Mouse (Mus musculus) limb, embryonic 15.5 days (tissue): ENCODE measurements around the gene Hoxb6. TPM values are rescaled to one million over a fixed set of nuclear protein-coding genes. Genes with fewer than 3 reads are reported as not detected.

Experiments used
- ATAC-seq: fragments of 200-750 bp; cut with Nextera tagmentation; 2 replicates; pipeline ENCODE4 v1.8.0; 2017; ENCODE audit warnings: low read depth, moderate TSS enrichment; ENCODE audit not compliant: insufficient number of reproducible peaks, low FRiP score, low TSS enrichment
- H3K27ac ChIP-seq: fragments of 300-500 bp; sonication (generic); 2 replicates; pipeline ENCODE4 v1.5.1; 2015; ENCODE audit warnings: moderate library complexity, mild to moderate bottlenecking, inconsistent platforms
- H3K27me3 ChIP-seq: fragments of 300-500 bp; sonication (generic); 2 replicates; pipeline ENCODE4 v1.6.1; 2015; ENCODE audit warnings: inconsistent platforms
- H3K36me3 ChIP-seq: fragments of 300-500 bp; sonication (generic); 2 replicates; pipeline ENCODE4 v1.6.1; 2015; ENCODE audit warnings: inconsistent platforms
- H3K4me1 ChIP-seq: fragments of 300-500 bp; sonication (generic); 2 replicates; pipeline ENCODE4 v1.6.1; 2015; ENCODE audit warnings: inconsistent platforms
- H3K4me2 ChIP-seq: fragments of 300-500 bp; sonication (generic); 2 replicates; pipeline ENCODE4 v1.6.1; 2015; ENCODE audit warnings: mild to moderate bottlenecking, inconsistent platforms
- H3K4me3 ChIP-seq: fragments of 300-500 bp; sonication (generic); 2 replicates; pipeline ENCODE4 v1.5.1; 2015; ENCODE audit warnings: mild to moderate bottlenecking, inconsistent platforms
- H3K9ac ChIP-seq: fragments of 300-500 bp; sonication (generic); 2 replicates; pipeline ENCODE4 v1.6.1; 2015; ENCODE audit warnings: inconsistent platforms
- H3K9me3 ChIP-seq: fragments of 300-500 bp; sonication (generic); 2 replicates; pipeline ENCODE4 v1.6.1; 2016; ENCODE audit warnings: inconsistent platforms
- WGBS: fragments of 180-500 bp; shearing (Covaris S2); methylation state at CpG from one replicate; pipeline ENCODE4 v1.1.7; 2015; 5-methylcytosine and 5-hydroxymethylcytosine counted together
- polyA plus RNA-seq: library from polyadenylated mRNA; unstranded; fragments of >200 nt; fragmentation: Nextera tagmentation; extraction: Ambion mirVana; gene quantifications from 2 replicates; pipeline ENCODE4 v1.2.1, GENCODE M21; 2015

The Hoxb6 gene
- polyA plus RNA-seq, 1 experiment from 2014 or later, result 0.55 TPM

GRCm38 (mm10) chr11:96290705-96291355, 1.4 kb upstream of the Hoxb6 start:
- 25% methylated on average over 17 of the region's 17 CpGs for WGBS
- Histone ChIP-seq H3K4me2 (no peak overlapping the region), H3K4me3 (no peak overlapping the region), H3K9ac (no peak overlapping the region), H3K4me1 (peaks cover 20% of the 10 kb centered on the region), H3K9me3 (no peaks in the 10 kb centered on the region), H3K27me3 (peaks cover 98% of the 10 kb centered on the region), H3K27ac (no peak overlapping the region), H3K36me3 (no peaks in the 10 kb centered on the region)
- no peak for ATAC-seq

- Histone ChIP-seq H3K4me3 (peak overlapping the region; percentile 28), H3K4me2 (no peak overlapping the region), H3K4me1 (peaks cover 14% of the 10 kb centered on the region; the same call in 1 of the 2 replicates), H3K9ac (no peak overlapping the region), H3K27me3 (peaks cover 98% of the 10 kb centered on the region), H3K9me3 (no peaks in the 10 kb centered on the region), H3K36me3 (no peaks in the 10 kb centered on the region), H3K27ac (no peak overlapping the region)
- ATAC-seq, result no peak
- 2% methylated on average over 12 of the region's 12 CpGs for WGBS
These were observed 457 bp downstream of the Hoxb6 start for GRCm38 (mm10) chr11:96292565-96293301.

GRCm38 (mm10) chr11:96293302-96293921, 1.1 kb downstream of the Hoxb6 start:
- H3K4me2 ChIP-seq, result no peak overlapping the region
- H3K9me3 ChIP-seq, result no peaks in the 10 kb centered on the region
- peaks cover 14% of the 10 kb centered on the region; the same call in 1 of the 2 replicates for H3K4me1 ChIP-seq
- no peak overlapping the region for H3K9ac ChIP-seq
- ATAC-seq, result no peak
- no peaks in the 10 kb centered on the region for H3K36me3 ChIP-seq
- H3K4me3 ChIP-seq, result peak overlapping the region; percentile 28
- peaks cover 98% of the 10 kb centered on the region for H3K27me3 ChIP-seq
- WGBS, result 4% methylated on average over 22 of the region's 22 CpGs
- H3K27ac ChIP-seq, result no peak overlapping the region

- H3K27ac ChIP-seq, result no peak overlapping the region
- H3K4me2 ChIP-seq, result peak overlapping the region; percentile 31
- ATAC-seq, result no peak
- H3K27me3 ChIP-seq, result peaks cover 99% of the 10 kb centered on the region
- under 1% methylated on average over 32 of the region's 32 CpGs for WGBS
- H3K4me1 ChIP-seq, result peaks cover 21% of the 10 kb centered on the region
- H3K4me3 ChIP-seq, result peak overlapping the region; percentile 18
- no peak overlapping the region for H3K9ac ChIP-seq
- no peaks in the 10 kb centered on the region for H3K36me3 ChIP-seq
- H3K9me3 ChIP-seq, result no peaks in the 10 kb centered on the region
These were observed 2.2 kb downstream of the Hoxb6 start for GRCm38 (mm10) chr11:96294245-96295091.

GRCm38 (mm10) chr11:96295092-96295835, 3.0 kb downstream of the Hoxb6 start:
- WGBS, result 1% methylated on average over 30 of the region's 30 CpGs
- Histone ChIP-seq H3K27me3 (peaks cover 99% of the 10 kb centered on the region), H3K9ac (no peak overlapping the region), H3K4me3 (peak overlapping the region; percentile 18; the same call in 1 of the 2 replicates), H3K36me3 (no peaks in the 10 kb centered on the region), H3K4me1 (peaks cover 21% of the 10 kb centered on the region), H3K9me3 (no peaks in the 10 kb centered on the region), H3K27ac (no peak overlapping the region), H3K4me2 (peak overlapping the region; percentile 31; the same call in 1 of the 2 replicates)
- no peak for ATAC-seq

DNA sequence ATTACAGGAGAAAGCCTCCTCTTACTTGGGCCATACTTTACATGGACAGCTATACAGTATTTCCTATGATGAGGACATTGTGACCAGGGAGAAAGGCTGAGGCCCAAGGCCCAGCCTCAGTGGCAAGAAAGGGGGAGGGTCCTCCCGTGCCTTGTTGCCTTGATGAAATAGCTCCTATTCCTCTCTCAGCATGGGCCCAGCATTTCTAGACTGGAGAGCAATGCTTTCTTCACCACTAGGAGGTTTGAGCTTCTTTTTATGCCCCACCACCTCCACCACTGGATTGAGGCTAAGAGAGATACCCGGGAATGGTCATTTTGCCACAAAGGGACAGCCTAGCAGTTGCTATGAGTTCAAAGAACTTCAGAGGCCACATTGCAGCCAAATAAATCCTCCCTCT, 4.7 kb downstream of the Hoxb6 start:
- no peaks in the 10 kb centered on the region for H3K36me3 ChIP-seq
- H3K4me3 ChIP-seq, result no peak overlapping the region
- 11% methylated on average over 2 of the region's 2 CpGs for WGBS
- no peak for ATAC-seq
- no peak overlapping the region for H3K4me2 ChIP-seq
- no peak overlapping the region for H3K9ac ChIP-seq
- no peak overlapping the region for H3K27ac ChIP-seq
- peaks cover 21% of the 10 kb centered on the region for H3K4me1 ChIP-seq
- H3K27me3 ChIP-seq, result peaks cover 100% of the 10 kb centered on the region
- no peaks in the 10 kb centered on the region for H3K9me3 ChIP-seq

GRCm38 (mm10) chr11:96297428-96297827, 5.2 kb downstream of the Hoxb6 start:
- no peaks in the 10 kb centered on the region for H3K36me3 ChIP-seq
- H3K9me3 ChIP-seq, result no peaks in the 10 kb centered on the region
- H3K4me1 ChIP-seq, result peaks cover 21% of the 10 kb centered on the region
- no peak overlapping the region for H3K9ac ChIP-seq
- H3K4me2 ChIP-seq, result no peak overlapping the region
- WGBS, result 20% methylated on average over 3 of the region's 3 CpGs
- no peak overlapping the region for H3K4me3 ChIP-seq
- no peak for ATAC-seq
- H3K27me3 ChIP-seq, result peaks cover 100% of the 10 kb centered on the region
- H3K27ac ChIP-seq, result no peak overlapping the region

DNA sequence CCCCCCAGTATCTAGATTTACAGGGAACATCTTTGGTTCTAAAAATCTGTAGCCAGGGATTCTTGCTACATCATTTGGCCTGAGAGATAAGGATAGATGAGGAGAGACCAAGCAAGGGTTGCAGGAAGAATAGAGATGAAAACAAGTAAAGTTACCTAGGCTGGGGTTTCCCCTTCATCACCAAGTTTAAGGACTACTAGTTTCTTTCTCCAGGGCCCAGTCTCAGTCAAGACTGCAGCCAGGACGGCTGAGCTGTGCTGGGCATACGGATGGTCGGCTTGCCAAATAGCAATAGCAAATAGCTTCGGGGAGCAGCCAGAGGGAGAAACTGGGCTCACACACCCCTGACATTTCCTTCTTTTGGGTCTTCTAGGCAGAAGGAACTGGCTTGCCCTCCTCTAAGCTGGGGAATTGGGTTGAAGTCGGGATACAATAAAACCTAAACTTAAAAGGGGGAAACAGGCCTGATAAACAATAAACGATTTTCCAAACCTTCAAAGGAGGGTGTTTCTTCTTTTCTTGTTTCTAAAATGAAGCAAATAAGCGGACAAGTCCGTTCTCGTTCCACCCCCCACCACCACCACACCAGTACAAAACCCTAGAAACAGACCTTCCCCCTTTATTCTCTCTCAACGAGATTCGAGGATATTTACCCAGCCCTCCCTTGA, 5.8 kb downstream of the Hoxb6 start:
- H3K4me1 ChIP-seq, result peaks cover 24% of the 10 kb centered on the region
- WGBS, result 10% methylated on average over 11 of the region's 11 CpGs
- no peak overlapping the region for H3K4me2 ChIP-seq

GRCm38 (mm10) chr11:96298895-96299667, 6.8 kb downstream of the Hoxb6 start:
- H3K4me1 ChIP-seq, result peaks cover 32% of the 10 kb centered on the region

More for the DNA sequence above, 5.8 kb downstream of the Hoxb6 start:
- Histone ChIP-seq H3K9ac (no peak overlapping the region), H3K4me3 (no peak overlapping the region), H3K27me3 (peaks cover 100% of the 10 kb centered on the region), H3K36me3 (no peaks in the 10 kb centered on the region), H3K27ac (no peak overlapping the region), H3K9me3 (no peaks in the 10 kb centered on the region)
- no peak for ATAC-seq

DNA sequence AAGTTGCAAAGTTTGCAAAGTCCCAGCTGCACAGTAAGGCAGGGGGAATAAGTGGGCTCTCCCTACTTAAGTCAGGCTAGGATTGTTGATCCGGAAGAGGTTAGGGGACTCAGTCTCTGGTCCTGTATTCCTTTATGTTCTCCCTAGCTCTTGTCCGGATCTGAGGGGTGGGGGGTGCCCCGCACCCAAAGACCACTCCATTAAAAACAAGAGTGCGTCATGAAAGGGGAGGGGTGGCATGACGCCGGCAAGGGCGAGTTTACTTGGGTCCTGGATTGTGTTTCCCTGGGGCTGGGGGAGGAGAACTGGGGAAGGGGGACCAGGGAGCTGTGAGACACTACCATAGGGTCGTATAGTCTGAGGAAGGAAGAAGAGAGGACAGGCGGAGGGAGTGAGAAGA, 7.5 kb downstream of the Hoxb6 start:
- H3K36me3 ChIP-seq, result no peaks in the 10 kb centered on the region
- H3K27me3 ChIP-seq, result peaks cover 100% of the 10 kb centered on the region
- H3K9me3 ChIP-seq, result no peaks in the 10 kb centered on the region
- no peak overlapping the region for H3K27ac ChIP-seq
- H3K4me2 ChIP-seq, result peak overlapping the region; percentile 39; the same call in 1 of the 2 replicates
- 4% methylated on average over 9 of the region's 9 CpGs for WGBS
- H3K4me3 ChIP-seq, result peak overlapping the region; percentile 30; the same call in 1 of the 2 replicates
- no peak overlapping the region for H3K9ac ChIP-seq
- no peak for ATAC-seq
- peaks cover 33% of the 10 kb centered on the region for H3K4me1 ChIP-seq

More at GRCm38 (mm10) chr11:96298895-96299667, 6.8 kb downstream of the Hoxb6 start:
- Histone ChIP-seq H3K4me3 (peak overlapping the region; percentile 30), H3K9me3 (no peaks in the 10 kb centered on the region), H3K9ac (no peak overlapping the region), H3K27me3 (peaks cover 100% of the 10 kb centered on the region), H3K27ac (no peak overlapping the region), H3K36me3 (no peaks in the 10 kb centered on the region), H3K4me2 (peak overlapping the region; percentile 39)
- under 1% methylated on average over 66 of the region's 66 CpGs for WGBS
- no peak for ATAC-seq
